In genomic region chr14:34374577-34374976, GRCm38 (mm10) we compare ENCODE assay signal across 8 mouse cellular contexts. TPM values are rescaled to one million over a fixed set of nuclear protein-coding genes. Genes with fewer than 3 reads are reported as not detected.
DNase-seq lines count a peak whose midpoint lies in the region; ATAC-seq and TF ChIP-seq lines count a peak whose summit lies in the region.

TSS of gene Sncg (minus strand) at chr14:34374789.

- no peak within 1 kb of the TSS for H3K4me2 ChIP-seq in embryonic facial prominence, embryonic 11.5 days (ENCODE audit: low read depth, low read length)

- WGBS in lung, adult 2 months: 27% methylated on average over 10 of the region's 10 CpGs
- WGBS in embryonic facial prominence, embryonic 11.5 days: 77% methylated on average over 10 of the region's 10 CpGs
- 57% methylated on average over 10 of the region's 10 CpGs for WGBS in limb, embryonic 10.5 days

- no peak within 1 kb of the TSS for H3K9ac ChIP-seq in embryonic facial prominence, embryonic 11.5 days (replicated peaks; ENCODE audit: low read length)

- TF ChIP-seq POLR2A in lung, adult 2 months (IDR thresholded peaks at IDR 0.05; ENCODE audit: borderline replicate concordance, extremely low read depth, low read depth, low read length): no peak

- H3K4me3 ChIP-seq in lung, adult 2 months (replicated peaks; ENCODE audit: extremely low read depth, low read depth, low read length): peak within 1 kb of the TSS; percentile 29
- H3K4me3 ChIP-seq in embryonic facial prominence, embryonic 11.5 days (ENCODE audit: low read depth, low read length): peak within 1 kb of the TSS; percentile 1; the same call in 1 of the 2 replicates
- peak within 1 kb of the TSS; percentile 21 for H3K4me3 ChIP-seq in limb, embryonic 10.5 days

- no peak within 1 kb of the TSS for H3K27ac ChIP-seq in embryonic facial prominence, embryonic 11.5 days (replicated peaks; ENCODE audit: low read depth, low read length)
- peak within 1 kb of the TSS; percentile 85 for H3K27ac ChIP-seq in limb, embryonic 10.5 days

- no peaks in the 10 kb centered on the region for H3K9me3 ChIP-seq in embryonic facial prominence, embryonic 11.5 days (replicated peaks; ENCODE audit: control insufficient read depth, low read length)
- no peaks in the 10 kb centered on the region for H3K9me3 ChIP-seq in limb, embryonic 10.5 days (replicated peaks)

- no peak for DNase-seq in lung, adult 2 months
- DNase-seq in lung, postnatal 14 days: no peak
- no peak for DNase-seq in embryonic facial prominence, embryonic 11.5 days (ENCODE audit: low spot score)
- DNase-seq in limb, embryonic 10.5 days (ENCODE audit: low spot score): peak; percentile 43
- DNase-seq in retina, postnatal 1 day: peak; percentile 35
- DNase-seq in ovary, postnatal 14 days (ENCODE audit: low spot score): no peak
- no peak for DNase-seq in left cerebral cortex, adult 18-20 months (ENCODE audit: low spot score in 2 of 2)

- no peak for TF ChIP-seq CTCF in lung, adult 2 months (IDR thresholded peaks at IDR 0.05; ENCODE audit: insufficient read depth, low read length)

- H3K36me3 ChIP-seq in embryonic facial prominence, embryonic 11.5 days (replicated peaks; ENCODE audit: control insufficient read depth, insufficient read depth, low read depth, low read length): no peaks in the 10 kb centered on the region
- no peaks in the 10 kb centered on the region for H3K36me3 ChIP-seq in limb, embryonic 10.5 days

- no peaks in the 10 kb centered on the region; the same call in 1 of the 2 replicates for H3K27me3 ChIP-seq in embryonic facial prominence, embryonic 11.5 days (ENCODE audit: control insufficient read depth, insufficient read depth, low read length)
- H3K27me3 ChIP-seq in limb, embryonic 10.5 days (ENCODE audit: low read depth, poor library complexity, severe bottlenecking): no peaks in the 10 kb centered on the region

- ATAC-seq in embryonic facial prominence, embryonic 11.5 days (replicated peaks; ENCODE audit: insufficient number of reproducible peaks, low FRiP score, low TSS enrichment, low read depth): no peak
- no peak for ATAC-seq in megakaryocyte progenitor cell, adult 5-6 weeks (replicated peaks; ENCODE audit: poor library complexity)

- peaks cover 11% of the 10 kb centered on the region for H3K4me1 ChIP-seq in lung, adult 2 months (ENCODE audit: control insufficient read depth, insufficient read depth, low read length)
- no peaks in the 10 kb centered on the region for H3K4me1 ChIP-seq in embryonic facial prominence, embryonic 11.5 days (ENCODE audit: control insufficient read depth, insufficient read depth, low read length)
- H3K4me1 ChIP-seq in limb, embryonic 10.5 days: peaks cover 54% of the 10 kb centered on the region

RNA-seq across cellular contexts. Expression of gene Sncg, which starts in this region (rescaled TPM):
- polyA plus RNA-seq in lung, adult 2 months (2012; rRNA removed): 10.1 and 10.2 TPM in 2 replicates
- polyA plus RNA-seq in embryonic facial prominence, embryonic 11.5 days (2014; fragmentation: Nextera tagmentation; extraction: Ambion mirVana): 50.6 and 76.6 TPM in 2 replicates
- 2.0 and 3.8 TPM in 2 replicates for polyA plus RNA-seq in limb, embryonic 10.5 days (2016; fragmentation: Nextera tagmentation; extraction: Ambion mirVana)
- total RNA-seq in megakaryocyte progenitor cell, adult 5-6 weeks (2015): not detected in 2 replicates
- total RNA-seq in megakaryocyte progenitor cell, adult 5-6 weeks (2017): not detected in 2 replicates
- total RNA-seq in left cerebral cortex, adult 18-20 months (2021): 1 to 10 TPM; 5.4 to 5.8 TPM

Comparison
In these comparisons a context has a peak if more than half of its experiments do, and no peak if none do; other contexts are left out.
1. RNA of gene Sncg (total RNA-seq): 5.4 to 5.8 TPM in left cerebral cortex, adult 18-20 months; not detected in megakaryocyte progenitor cell, adult 5-6 weeks; every median in the first group is over 4 times any median in the second.
2. DNase-seq: peak in limb, embryonic 10.5 days (single experiment) and retina, postnatal 1 day (single experiment); none in lung, adult 2 months (single experiment), lung, postnatal 14 days (single experiment), embryonic facial prominence, embryonic 11.5 days (single experiment), ovary, postnatal 14 days (single experiment) and left cerebral cortex, adult 18-20 months (0 of 2).
3. Peak in every context shown above with its lines, with median percentiles within 50 percentile points of each other: H3K4me3 ChIP-seq.